Mouse (Mus musculus) NIH3T3 (cell line): ENCODE results near the gene Rgs1.

Experiments
- DNase-seq: peaks from one replicate; pipeline ENCODE4 v3.0.0-alpha.2; 2012; ENCODE audit warnings: low read depth

Rgs1 gene

DNA sequence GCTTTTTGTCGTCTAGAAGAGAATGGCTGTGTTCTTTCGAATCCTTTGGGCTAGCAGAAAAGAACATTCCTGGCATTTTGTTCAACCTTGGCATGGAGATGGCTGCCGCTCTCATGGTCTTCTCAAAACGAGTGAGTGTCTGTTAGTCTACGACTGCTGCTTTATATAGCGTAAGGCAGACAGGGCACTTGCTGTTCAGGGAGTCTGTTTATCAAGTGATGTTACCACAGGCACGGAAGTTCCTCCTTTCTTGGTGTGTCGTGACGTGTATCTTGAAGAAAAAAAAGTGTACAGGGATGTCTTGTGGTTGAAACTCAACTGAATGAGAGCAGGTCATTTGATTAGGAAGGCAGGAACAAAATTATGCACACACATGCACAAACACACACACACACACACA is at the start of gene Rgs1:
Rgs1 (minus strand) TSS at position 320 of the 400 bp plus-strand sequence.
- DNase-seq, result no peak

DNA sequence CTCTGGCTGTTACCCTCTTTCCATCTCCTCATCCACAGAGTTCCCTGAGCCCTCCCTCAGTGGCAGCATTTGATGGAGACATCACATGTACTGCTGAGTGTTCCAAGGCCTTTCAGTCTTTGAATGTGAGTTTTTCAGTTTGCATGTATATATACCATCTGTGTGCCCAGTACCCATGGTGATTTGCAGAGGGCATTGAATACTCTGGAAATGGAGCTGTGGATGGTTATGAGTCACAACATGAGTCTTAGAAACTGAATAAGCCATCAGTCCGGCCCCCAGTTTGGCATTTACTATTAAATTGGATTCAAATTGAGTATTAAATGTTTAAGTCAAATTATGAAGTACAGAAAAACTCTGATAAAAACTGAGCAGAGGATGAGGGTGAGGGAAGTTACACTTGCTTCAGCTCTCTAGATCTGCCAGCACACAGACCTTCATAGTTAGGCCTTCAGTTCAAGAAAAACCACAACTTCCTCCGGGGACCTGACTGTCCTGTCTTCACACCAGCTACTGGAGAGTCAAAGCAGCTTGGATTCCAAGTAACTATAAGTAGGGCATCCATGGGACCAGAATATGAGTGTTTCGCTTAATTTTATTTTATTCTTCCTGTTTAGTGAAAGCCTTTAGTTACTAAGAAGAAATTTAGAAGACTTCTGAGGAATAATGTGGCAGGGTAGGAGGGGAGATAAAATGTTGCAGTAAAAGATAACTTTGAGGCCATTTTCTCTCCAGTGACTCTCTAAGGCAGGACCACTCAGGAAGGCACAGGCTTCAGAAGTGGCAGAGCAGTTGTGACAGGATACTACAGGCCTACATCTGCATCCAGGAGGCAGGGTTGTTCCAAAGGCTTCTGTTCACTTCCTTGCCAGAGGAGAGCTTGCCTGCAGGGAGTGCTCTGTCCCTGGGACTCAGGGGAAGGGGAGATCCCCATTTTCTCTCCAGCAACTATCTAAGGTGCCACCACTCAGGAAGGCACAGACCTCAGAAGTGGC is 34.3 kb upstream of the Rgs1 start:
- DNase-seq, result no peak

DNA sequence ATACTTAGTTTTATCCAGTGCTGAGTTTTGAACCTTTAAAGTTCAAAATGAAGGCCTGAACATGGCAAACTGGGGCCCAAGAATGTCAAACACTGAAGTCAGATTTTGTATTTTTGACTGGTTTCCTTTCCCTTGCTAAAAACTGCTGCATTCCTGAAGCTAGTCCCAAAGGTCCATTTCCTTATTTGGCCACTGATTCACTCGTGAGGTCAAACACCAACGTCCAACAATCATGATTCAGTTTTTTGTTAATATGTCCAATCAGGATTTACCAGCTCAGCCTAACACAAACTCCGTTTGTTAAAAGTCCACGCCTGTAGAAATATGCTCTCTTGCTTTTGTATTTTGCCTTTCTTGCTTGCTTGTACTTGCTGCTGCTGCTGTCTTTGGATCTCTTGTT is 31.0 kb upstream of the Rgs1 start:
- DNase-seq, result peak; percentile 65

DNA sequence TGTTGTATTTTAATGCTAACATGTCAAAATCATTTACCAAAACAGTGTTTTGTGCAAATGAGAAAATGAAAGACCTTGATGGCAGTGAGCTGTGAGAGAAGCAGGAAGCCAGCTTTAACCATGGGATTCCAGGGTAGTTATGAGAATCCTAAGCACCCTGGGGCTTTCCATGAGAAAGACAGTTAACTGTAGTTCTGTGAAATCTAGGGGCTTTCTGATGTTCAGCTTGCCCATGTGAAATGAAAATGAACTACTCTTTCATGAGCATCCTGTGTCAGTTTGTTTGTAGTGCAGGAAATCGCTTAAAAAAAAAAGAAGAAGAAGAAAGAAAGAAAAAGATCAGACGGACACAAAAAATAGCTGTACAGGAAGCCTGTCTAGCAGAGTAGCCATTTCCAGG is 23.9 kb upstream of the Rgs1 start:
- DNase-seq, result no peak

DNA sequence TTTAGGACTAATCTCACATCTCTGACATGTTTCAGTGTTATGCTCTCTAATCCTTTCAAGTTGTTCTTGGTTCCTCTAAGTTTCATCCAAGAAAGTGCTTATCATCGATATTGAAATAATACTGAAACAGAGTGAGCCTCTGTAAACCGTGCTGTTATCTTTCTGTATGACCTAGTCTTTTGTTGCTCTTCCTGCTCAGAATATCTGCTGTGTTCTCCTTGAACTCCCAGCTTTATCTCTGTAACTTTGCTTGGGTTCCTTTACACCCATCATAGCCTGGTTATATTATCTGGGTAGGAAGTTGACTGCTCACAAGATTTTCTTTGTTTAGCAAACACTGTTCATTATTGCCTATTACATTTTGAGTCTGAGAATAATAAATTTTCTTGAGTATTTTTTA is 20.1 kb upstream of the Rgs1 start:
- DNase-seq, result no peak

DNA sequence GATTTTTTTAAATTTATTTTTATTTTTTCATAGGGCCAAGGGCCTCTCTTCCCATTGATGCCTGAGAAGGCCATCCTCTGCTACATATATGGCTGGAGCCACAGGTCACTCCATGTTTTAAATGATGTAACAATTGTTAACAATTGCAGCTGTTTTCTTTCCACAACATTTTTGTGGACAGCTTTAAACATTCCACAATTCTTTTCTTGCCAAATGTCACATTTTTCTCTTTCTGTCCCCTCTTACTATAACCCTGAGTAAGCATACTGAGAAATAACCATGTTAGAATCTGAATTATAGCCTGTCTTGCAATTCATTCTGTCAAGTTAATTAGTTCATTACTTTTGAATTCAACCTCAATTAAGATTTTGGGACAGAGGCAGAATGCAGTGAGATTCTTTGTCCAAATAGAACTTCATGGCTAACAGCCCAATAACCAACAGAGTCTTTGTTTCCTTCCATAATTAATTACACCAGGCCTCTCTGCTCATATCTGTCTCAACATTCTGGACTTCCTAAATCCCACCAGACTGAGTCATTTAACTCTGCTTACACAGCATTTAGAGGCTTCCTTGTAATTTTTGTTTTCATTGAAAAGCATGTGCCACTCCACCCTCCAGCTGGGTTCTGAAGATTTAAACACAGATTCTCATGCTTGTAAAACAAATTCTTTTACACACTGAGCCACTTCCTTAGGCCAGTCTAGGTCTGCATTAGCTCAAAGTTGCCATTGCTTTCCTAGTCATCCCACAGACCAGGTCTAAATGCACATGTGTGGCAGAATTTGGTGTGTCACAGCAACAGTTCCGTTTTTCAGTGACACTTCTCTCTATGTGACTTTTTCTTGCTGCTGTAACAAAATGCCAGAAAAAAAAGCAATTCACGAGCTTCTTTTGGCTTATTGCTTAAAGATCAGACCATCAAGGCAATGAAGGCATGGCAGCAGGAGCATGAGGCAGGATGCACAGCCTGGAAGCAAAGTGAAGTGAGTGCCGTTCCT is 18.7 kb upstream of the Rgs1 start:
- peak; percentile 6 for DNase-seq

DNA sequence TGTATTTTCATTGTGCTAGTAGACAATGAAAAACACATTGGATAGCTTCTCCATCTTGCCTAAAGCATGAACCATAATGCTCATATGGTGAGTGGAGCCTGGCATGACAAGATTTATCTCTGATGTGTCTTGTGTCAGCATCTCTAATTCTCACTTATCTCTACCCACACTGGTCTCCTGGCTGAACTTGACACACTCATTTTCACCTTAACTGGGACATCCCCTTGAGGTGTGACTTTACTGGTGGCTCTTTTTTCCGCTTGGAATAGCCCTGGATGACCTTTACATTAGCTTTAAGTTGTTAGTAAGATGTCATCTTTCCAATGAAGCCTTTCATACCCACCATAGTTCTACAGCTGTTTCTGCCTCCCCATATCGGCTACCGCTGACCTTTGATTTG is 15.0 kb upstream of the Rgs1 start:
- DNase-seq, result no peak

DNA sequence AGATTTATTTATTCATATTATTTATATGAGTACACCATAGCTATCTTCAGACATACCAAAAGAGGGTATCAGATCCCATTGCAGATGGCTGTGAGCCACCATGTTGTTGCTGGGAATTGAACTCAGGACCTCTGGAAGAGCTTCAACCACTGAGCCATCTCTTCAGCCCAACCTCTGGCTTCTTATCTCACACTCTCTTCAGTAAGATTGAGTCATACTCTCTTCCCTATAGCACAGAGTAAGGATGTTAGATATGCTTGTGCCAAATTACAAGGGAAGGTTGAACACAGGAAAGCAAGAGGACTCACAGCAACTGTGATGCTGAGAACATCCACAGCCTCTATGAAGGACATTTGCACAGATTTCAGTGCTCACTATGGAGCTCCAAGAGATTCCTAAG is 13.0 kb upstream of the Rgs1 start:
- no peak for DNase-seq

DNA sequence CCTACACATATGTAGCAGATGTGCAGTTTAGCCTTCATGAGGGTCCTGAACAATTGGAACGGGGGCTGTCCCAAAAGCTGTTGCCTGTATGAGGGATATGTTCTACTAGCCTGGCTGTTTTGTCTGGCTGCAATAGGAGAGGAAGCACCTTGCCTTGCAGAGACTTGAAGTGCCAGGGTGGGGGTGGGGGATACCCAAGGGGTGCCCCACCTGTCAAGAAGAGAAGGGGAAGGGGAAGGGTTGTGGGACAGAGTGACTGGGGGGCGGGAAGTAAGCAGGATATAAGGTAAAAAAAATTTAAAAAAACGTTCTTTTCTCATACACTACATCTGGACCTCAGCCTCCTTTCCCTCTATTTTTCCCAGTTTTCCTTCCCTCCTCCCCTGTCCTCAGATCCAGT is 9.7 kb upstream of the Rgs1 start:
- DNase-seq, result no peak

DNA sequence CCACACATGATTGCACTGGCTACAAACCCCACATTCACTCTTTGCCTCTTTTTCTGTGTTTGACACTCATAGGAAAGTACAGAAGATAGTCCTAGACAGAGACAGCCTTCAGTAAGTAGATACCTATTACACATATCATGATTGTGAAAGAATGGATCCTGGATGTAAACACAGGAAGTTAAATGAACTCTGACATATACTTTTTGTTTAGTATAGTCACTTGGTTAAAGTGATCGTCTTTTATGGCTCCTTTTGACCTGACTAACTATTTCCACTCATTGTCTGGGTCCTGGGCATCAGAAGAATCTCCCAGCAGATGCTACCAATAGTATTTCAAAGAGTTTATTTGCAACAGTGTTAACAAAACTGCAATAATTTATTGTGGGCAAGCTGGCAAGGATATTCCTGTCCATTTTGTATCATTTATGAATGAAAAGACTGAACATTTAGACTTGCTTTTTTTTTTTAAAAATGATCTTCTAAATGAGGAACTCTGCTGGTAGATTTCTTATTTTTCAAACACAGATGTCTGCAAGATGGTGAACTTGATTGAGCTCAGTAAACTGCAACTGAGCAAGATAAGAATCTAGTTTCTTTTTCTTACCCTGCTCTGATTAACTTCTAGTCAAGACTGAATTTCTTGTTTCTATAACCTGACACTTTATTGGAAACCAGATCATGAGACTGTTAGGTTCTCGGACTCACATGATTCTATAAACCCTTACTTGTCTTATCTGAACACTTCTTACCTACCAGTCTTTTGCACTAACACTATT is 7.7 kb upstream of the Rgs1 start:
- no peak for DNase-seq

DNA sequence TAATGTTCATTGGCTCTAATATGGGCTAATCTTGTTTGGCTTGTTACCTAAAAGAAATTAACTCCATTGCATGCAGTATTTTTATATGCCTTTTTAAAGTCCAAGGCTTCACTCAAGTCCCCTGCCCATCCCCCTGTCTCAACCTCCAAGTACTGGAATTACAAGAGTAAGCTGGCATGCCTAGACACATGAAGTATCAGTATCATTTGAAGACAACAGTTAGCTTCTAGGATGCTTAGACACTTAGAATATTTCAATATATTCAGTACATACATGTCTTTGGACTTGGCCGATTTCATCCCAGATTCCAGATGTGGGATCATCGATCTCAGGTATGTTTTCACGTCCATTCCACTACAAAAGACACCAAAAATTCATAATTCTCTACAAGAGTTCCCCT is 836 bp downstream of the Rgs1 start:
- no peak for DNase-seq

DNA sequence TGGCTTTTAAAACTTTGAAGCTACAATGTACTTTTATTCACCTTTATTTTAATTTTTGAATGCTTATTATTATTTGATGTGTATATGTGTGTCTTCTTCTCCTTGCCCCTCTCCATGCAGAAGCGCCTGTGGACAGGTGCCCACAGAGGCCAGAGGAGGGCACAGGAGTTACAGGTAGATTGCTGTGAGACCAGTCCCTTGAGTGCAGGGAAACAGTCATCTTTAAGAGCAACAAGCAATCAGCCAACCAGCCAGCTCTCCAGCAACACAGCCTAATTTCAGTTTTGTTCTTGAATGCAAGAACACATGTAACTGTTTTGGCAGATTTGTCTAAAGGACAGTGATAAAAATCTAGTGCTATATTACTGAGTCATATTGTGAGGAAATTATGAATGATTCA is 1.7 kb downstream of the Rgs1 start:
- no peak for DNase-seq

DNA sequence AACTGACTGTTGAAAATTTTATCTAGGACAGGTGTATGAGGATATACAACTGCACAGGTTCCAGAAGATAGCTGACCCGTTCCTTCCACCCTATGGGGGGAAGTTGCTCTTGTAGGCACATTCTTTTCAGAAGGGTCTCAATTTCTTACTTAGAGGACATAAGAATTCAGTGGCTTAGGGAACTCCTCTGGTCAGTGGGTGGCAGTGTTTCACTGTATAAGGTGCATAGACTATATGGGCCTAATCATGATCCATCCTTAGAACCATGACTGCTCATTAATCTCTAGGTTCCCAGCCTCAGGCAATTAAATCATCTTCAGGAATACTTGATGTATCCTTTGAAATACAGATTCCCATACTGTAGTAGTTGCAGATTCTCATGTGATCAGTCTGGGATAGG is 5.5 kb downstream of the Rgs1 start:
- peak; percentile 61 for DNase-seq

DNA sequence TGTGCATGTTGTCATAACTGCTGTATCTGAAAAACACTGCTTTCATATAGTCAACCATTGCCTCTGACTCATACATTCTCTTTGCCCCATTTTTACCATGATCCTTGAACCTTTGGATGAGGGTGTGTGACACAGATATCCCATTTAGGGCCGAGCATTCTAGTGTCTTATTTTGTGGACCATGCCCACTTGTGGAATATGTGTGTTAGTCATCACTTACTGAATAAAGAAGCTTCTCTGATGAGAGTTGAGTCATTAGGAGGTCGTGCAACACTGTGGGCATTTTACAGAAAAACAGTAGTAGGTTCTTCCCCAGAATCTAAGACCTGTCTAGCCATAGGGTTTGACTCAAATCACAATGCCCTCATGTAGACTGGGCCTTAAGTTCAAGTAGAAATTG is 9.8 kb downstream of the Rgs1 start:
- no peak for DNase-seq

DNA sequence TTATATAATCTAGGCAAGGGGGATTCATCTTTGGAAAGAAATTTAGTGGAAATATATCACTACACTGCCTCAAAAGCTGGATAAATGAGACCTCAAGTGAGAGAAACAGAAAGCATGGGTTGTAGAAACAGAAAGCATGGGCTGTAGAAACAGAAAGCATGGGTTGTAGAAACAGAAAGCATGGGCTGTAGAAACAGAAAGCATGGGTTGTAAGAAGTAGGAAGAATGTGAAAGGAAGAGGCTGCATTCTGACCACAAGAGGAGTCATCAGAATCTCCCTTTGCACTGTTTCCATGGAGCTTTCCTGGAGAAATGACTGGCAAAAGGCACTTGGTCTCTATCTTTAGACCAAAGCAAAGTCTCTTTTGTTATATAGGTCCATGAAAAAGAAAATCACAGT is 33.8 kb downstream of the Rgs1 start:
- DNase-seq, result peak; percentile 5

DNA sequence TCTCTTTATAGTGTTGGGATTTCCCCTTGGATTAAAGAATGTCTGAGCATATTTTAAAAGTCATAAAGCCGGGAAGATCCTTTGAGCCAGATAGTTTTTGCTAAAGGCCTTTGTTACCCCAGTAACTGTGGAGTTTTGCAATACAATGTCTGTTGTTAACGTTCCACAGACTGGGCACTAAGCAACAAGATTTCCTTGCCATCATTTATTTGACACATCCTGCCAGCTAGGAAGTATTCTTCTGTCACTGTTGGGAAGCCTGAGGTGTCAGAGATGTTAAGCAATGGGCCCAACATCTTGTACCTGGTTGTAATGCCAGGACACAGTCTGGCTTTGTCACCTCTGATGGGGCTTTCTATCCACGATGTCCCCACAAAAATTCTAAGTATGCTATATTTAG is 38.1 kb downstream of the Rgs1 start:
- DNase-seq, result no peak

DNA sequence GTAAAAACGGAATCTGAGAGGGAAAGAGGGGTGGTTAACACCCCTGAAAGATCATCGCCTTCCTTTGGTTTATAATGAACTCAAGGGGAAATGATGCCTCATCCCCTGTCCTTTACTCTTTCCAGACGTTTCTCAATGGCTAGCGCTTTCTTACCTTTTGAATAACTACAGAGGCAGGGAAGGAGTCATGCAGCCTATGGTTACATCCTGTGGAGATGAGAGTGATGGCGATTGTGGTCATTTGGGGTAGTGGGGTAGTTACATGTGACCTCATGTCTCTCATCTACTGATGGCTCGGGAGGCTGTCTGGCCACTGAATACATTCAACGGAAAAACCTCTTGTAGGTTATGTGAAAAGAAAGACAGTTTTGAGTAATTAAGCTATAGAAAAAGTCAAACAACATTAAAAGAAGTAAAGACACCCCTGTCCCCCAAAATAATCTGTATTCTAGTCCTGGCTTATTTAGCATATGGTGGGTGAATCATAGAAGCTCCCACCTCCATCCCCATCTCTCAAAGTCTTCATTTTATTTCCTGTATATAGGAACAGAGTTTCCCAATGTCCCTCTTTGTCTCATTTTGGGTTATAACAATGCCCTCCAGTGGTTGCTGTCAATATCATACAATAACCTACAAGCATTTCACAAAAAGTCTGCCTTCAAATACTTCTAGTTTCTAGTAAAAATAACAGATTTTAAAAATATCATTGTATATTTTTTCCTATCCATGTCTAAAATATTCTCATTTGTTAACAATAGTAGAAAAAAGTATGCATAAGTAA is 42.6 kb downstream of the Rgs1 start:
- DNase-seq, result peak; percentile 5

DNA sequence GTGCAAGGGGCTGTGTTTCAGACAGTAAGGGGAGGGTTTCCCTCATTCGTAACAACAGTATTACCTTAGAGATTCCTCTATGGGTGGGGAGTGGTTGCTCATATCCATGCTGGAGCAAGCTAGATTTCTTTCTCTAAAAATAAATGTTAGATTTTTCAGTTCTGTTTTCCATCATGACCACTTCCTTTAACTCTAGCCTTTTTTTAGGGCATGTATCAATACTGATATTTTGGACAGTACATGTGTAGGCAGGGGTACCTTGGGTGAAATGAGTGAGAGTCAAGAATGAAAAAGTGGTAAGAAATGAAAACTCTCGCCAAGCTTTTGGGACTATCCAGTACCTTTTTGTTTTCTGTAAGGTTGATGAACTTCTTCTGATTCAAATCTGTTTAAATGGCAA is 44.3 kb downstream of the Rgs1 start:
- no peak for DNase-seq

DNA sequence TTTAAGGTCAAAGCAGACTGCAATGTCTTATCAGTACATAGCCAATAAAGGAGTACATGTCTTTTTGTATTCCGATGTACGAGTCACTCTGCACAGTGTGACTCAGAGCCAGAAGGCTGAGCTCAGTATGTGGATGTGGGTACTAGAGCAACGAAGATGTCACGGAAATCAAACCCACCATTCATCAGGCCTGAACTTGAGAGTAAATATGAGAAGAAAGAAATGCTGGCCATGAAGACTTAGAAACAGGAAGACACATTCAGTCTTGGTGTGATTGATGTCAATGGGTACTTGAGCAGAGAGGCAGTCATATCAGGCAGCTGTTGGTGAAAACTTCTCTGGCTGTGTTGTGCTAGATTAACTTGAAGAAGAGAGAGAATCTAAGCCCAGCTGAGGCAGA is 46.1 kb downstream of the Rgs1 start:
- DNase-seq, result peak; percentile 45

DNA sequence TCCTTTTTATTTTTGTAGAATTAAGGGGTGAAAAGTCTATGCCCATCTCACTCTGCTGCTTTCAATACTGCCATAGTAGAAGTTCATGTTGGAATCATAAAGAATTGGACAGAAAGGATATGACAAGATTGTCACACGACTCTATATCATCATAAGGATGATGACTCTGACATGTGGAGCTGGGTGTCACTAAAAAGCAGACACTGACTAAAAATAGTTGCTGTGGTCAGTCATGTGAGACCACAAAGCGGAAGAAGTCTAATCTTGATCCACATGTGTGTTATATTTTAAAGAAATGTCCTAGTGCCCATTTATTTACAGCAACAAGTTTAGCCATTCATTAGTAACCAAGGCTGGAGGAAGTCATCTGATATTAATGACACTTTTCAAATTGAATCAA is 48.5 kb downstream of the Rgs1 start:
- no peak for DNase-seq

DNA sequence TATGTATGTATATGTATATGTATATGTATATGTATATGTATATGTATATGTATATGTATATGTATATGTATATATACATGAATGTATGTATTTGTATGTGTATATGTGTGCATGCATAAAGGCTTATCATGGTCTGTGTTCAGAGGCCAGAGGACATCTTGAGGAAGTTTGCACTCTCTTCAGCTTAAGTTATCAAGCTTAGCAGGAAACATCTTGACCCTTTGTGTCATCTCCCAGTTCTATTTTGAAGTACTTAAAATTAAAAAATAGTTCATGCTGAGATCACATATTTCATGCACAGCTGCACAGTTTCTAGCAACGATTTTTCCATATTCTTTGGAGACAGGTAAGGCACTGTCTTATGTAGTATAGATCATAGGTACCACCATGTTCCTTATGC is 49.5 kb downstream of the Rgs1 start:
- DNase-seq, result no peak
